Mouse (Mus musculus) liver, postnatal 0 days (tissue): ENCODE measurements around the gene Armh3. TPM values are rescaled to one million over a fixed set of nuclear protein-coding genes. Genes with fewer than 3 reads are reported as not detected.

Experiments used
- ATAC-seq: fragments of 200-750 bp; cut with Nextera tagmentation; 2 replicates; pipeline ENCODE4 v1.8.0; 2017; ENCODE audit warnings: mild to moderate bottlenecking, moderate library complexity
- DNase-seq: peaks from one replicate; pipeline ENCODE4 v3.0.0-alpha.2; 2016
- H3K27ac ChIP-seq: fragments of 300-500 bp; sonication (generic); 2 replicates; pipeline ENCODE4 v1.5.1; 2014; ENCODE audit warnings: antibody characterized with exemption, moderate library complexity, mild to moderate bottlenecking, low read depth
- H3K27me3 ChIP-seq: fragments of 300-500 bp; sonication (generic); 2 replicates; pipeline ENCODE4 v1.6.1; 2014; ENCODE audit warnings: low read length, control low read depth, mixed read lengths; ENCODE audit not compliant: insufficient read depth
- H3K36me3 ChIP-seq: fragments of 300-500 bp; sonication (generic); replicated peaks from 2 replicates; pipeline ENCODE4 v1.6.1; 2014; ENCODE audit warnings: mild to moderate bottlenecking, control low read depth, low read length, moderate library complexity, mixed read lengths; ENCODE audit not compliant: insufficient read depth
- H3K4me1 ChIP-seq: fragments of 300-500 bp; sonication (generic); 2 replicates; pipeline ENCODE4 v1.6.1; 2014; ENCODE audit warnings: antibody characterized with exemption, mild to moderate bottlenecking, control low read depth; ENCODE audit not compliant: insufficient read depth
- H3K4me2 ChIP-seq: fragments of 300-500 bp; sonication (generic); 2 replicates; pipeline ENCODE4 v1.6.1; 2014; ENCODE audit warnings: low read depth, mild to moderate bottlenecking, low read length, moderate library complexity, mixed read lengths
- H3K4me3 ChIP-seq: fragments of 300-500 bp; sonication (generic); 2 replicates; pipeline ENCODE4 v1.5.1; 2014; ENCODE audit warnings: low read depth, low read length
- H3K9ac ChIP-seq: fragments of 300-500 bp; sonication (generic); replicated peaks from 2 replicates; pipeline ENCODE4 v1.6.1; 2014; ENCODE audit warnings: mild to moderate bottlenecking, moderate library complexity
- H3K9me3 ChIP-seq: fragments of 300-500 bp; sonication (generic); 2 replicates; pipeline ENCODE4 v1.6.1; 2016; ENCODE audit warnings: mild to moderate bottlenecking, control low read depth, low read length, mixed read lengths
- CTCF ChIP-seq: sonication (generic); IDR thresholded peaks from 2 replicates; pipeline ENCODE4 v1.5.1; 2016; ENCODE audit warnings: antibody characterized with exemption, low read depth
- EP300 ChIP-seq: IDR thresholded peaks from 2 replicates; pipeline ENCODE4 v1.6.1; 2016; ENCODE audit warnings: antibody characterized with exemption, low read depth, mild to moderate bottlenecking
- WGBS: fragments of 180-500 bp; shearing (Covaris S2); extraction: QIAGEN DNeasy Blood & Tissue Kit; methylation state at CpG from one replicate; pipeline ENCODE4 v1.1.7; 2014; ENCODE audit not compliant: insufficient replicate concordance; 5-methylcytosine and 5-hydroxymethylcytosine counted together
- polyA plus RNA-seq: library from polyadenylated mRNA; unstranded; fragments of >200 nt; fragmentation: Nextera tagmentation; extraction: Ambion mirVana; gene quantifications from 2 replicates; pipeline ENCODE4 v1.2.1, GENCODE M21; 2015

Armh3 gene
- polyA plus RNA-seq, 1 experiment from 2014 or later: 3.5 TPM

GRCm38 (mm10) chr19:45783181-45783932 is 214.9 kb downstream of the Armh3 start, which contains the start of gene Mgea5:
TSS of gene Mgea5 (minus strand) at chr19:45783837.
- no peaks in the 10 kb centered on the region for H3K27me3 ChIP-seq
- TF ChIP-seq EP300: peak; percentile 89
- no peak for TF ChIP-seq CTCF

GRCm38 (mm10) chr19:45782315-45783001 is 215.8 kb downstream of the Armh3 start:
- H3K4me1 ChIP-seq: peaks cover 28% of the 10 kb centered on the region
- peaks cover 39% of the 10 kb centered on the region for H3K36me3 ChIP-seq
- no peak for TF ChIP-seq CTCF
- TF ChIP-seq EP300: no peak
- ATAC-seq (peak; percentile 28), DNase-seq (peak; percentile 85)
- peak overlapping the region; percentile 94 for H3K4me3 ChIP-seq
- H3K9ac ChIP-seq: peak overlapping the region; percentile 84
- H3K9me3 ChIP-seq: no peaks in the 10 kb centered on the region
- WGBS: under 1% methylated on average over 36 of the region's 36 CpGs
- H3K27ac ChIP-seq: peak overlapping the region; percentile 96
- H3K27me3 ChIP-seq: no peaks in the 10 kb centered on the region
- H3K4me2 ChIP-seq: peak overlapping the region; percentile 90

More at GRCm38 (mm10) chr19:45783181-45783932, 214.9 kb downstream of the Armh3 start, which contains the start of gene Mgea5:
- Histone ChIP-seq H3K9ac (peak within 1 kb of the TSS; percentile 84), H3K4me2 (peak within 1 kb of the TSS; percentile 90), H3K27ac (peak within 1 kb of the TSS; percentile 96), H3K9me3 (no peaks in the 10 kb centered on the region), H3K4me3 (peak within 1 kb of the TSS; percentile 94), H3K36me3 (peaks cover 30% of the 10 kb centered on the region), H3K4me1 (peaks cover 28% of the 10 kb centered on the region)
- peak; percentile 98 for DNase-seq
- peak; percentile 94 for ATAC-seq
- 2% methylated on average over 64 of the region's 71 CpGs for WGBS

GRCm38 (mm10) chr19:45781676-45782075 is 216.6 kb downstream of the Armh3 start:
- Histone ChIP-seq H3K36me3 (peaks cover 47% of the 10 kb centered on the region), H3K27ac (no peak overlapping the region), H3K27me3 (no peaks in the 10 kb centered on the region), H3K4me2 (peak overlapping the region; percentile 90), H3K4me1 (peaks cover 28% of the 10 kb centered on the region), H3K9me3 (no peaks in the 10 kb centered on the region), H3K9ac (no peak overlapping the region), H3K4me3 (peak overlapping the region; percentile 94)
- WGBS: 57% methylated on average over 8 of the region's 8 CpGs
- DNase-seq: no peak
- no peak for ATAC-seq
- TF ChIP-seq EP300 (no peak), CTCF (no peak)

DNA sequence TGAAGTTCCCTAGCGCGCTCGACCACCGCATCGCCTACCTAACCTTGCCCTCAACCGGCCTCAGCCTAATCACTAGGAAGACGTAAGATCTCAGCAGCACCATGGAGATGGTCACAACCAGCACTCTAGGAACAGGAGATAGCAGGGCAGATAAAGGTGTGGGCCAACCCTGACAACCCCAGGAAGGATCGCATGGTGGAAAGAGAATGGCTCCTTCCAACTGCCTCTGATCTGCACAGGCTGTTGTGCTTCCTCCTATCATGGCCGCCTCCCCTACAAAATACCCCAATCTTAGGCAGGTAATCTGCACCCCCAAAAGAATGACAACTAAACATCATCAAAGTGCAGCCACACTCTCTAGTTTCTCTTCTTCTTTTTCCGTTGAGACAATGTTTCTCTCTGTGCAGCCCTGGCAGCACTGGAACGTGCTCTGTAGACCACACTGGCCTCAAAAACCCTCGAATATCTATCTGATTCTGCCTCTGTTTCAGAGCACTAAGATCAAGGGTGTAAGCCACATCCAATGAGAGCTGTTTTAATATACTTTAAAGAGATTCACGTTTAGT is 217.9 kb downstream of the Armh3 start:
- TF ChIP-seq EP300: no peak
- TF ChIP-seq CTCF: no peak
- H3K4me2 ChIP-seq: peak overlapping the region; percentile 90
- ATAC-seq: no peak
- H3K9ac ChIP-seq: peak overlapping the region; percentile 41
- no peak overlapping the region for H3K27ac ChIP-seq
- H3K27me3 ChIP-seq: no peaks in the 10 kb centered on the region
- 70% methylated on average over 13 of the region's 13 CpGs for WGBS
- no peaks in the 10 kb centered on the region for H3K9me3 ChIP-seq
- H3K4me1 ChIP-seq: peaks cover 28% of the 10 kb centered on the region
- peaks cover 59% of the 10 kb centered on the region for H3K36me3 ChIP-seq
- DNase-seq: no peak
- H3K4me3 ChIP-seq: peak overlapping the region; percentile 94; the same call in 1 of the 2 replicates

GRCm38 (mm10) chr19:45775486-45775885 is 222.8 kb downstream of the Armh3 start:
- Histone ChIP-seq H3K4me3 (no peak overlapping the region), H3K4me1 (peaks cover 6% of the 10 kb centered on the region), H3K36me3 (peaks cover 95% of the 10 kb centered on the region), H3K9me3 (no peaks in the 10 kb centered on the region), H3K27me3 (no peaks in the 10 kb centered on the region), H3K4me2 (no peak overlapping the region), H3K9ac (no peak overlapping the region), H3K27ac (no peak overlapping the region)
- WGBS: 79% methylated on average over 2 of the region's 2 CpGs
- no peak for DNase-seq
- no peak for TF ChIP-seq CTCF
- no peak for TF ChIP-seq EP300
- no peak for ATAC-seq

GRCm38 (mm10) chr19:45771501-45771900 is 226.8 kb downstream of the Armh3 start:
- H3K36me3 ChIP-seq: peaks cover 93% of the 10 kb centered on the region

More at GRCm38 (mm10) chr19:45771501-45771900, 226.8 kb downstream of the Armh3 start:
- Histone ChIP-seq H3K4me2 (no peak overlapping the region), H3K27ac (no peak overlapping the region), H3K27me3 (no peaks in the 10 kb centered on the region), H3K4me3 (no peak overlapping the region), H3K9me3 (no peaks in the 10 kb centered on the region), H3K4me1 (no peaks in the 10 kb centered on the region), H3K9ac (no peak overlapping the region)
- 83% methylated on average over 5 of the region's 5 CpGs for WGBS
- no peak for ATAC-seq
- no peak for DNase-seq
- no peak for TF ChIP-seq CTCF
- no peak for TF ChIP-seq EP300

Other genes starting within 250 kb of the Armh3 start
- 6.3 and 6.5 TPM in 2 replicates for gene Npm3, start 248.9 kb downstream of the Armh3 start, polyA plus RNA-seq
- gene Mgea5, start 214.7 kb downstream of the Armh3 start, polyA plus RNA-seq: 10.3 and 10.8 TPM in 2 replicates
- gene Kcnip2, start 182.4 kb downstream of the Armh3 start, polyA plus RNA-seq: 0.59 and 0.71 TPM in 2 replicates
- 2.0 and 2.2 TPM in 2 replicates for gene Hps6, start 5.0 kb upstream of the Armh3 start, polyA plus RNA-seq
- gene Pprc1, start 46.4 kb upstream of the Armh3 start, polyA plus RNA-seq: 7.7 and 8.1 TPM in 2 replicates
- 32.3 and 34.4 TPM in 2 replicates for gene Ldb1, start 46.7 kb upstream of the Armh3 start, polyA plus RNA-seq
- gene Nolc1, start 77.4 kb upstream of the Armh3 start, polyA plus RNA-seq: 23.1 and 26.9 TPM in 2 replicates
- 0.24 and 0.26 TPM in 2 replicates for gene Elovl3, start 133.4 kb upstream of the Armh3 start, polyA plus RNA-seq
- 0.19 TPM in 1 of 2 replicates, not detected in the other for gene Pitx3, start 149.8 kb upstream of the Armh3 start, polyA plus RNA-seq
- 9.8 and 12.0 TPM in 2 replicates for gene Gbf1, start 154.0 kb upstream of the Armh3 start, polyA plus RNA-seq